Mouse (Mus musculus): ENCODE data around the gene Rps2.

- no peak for TF ChIP-seq CTCF (IDR thresholded peaks at IDR 0.05; ENCODE audit: control insufficient read depth, insufficient read depth, insufficient read length)
- no peak for TF ChIP-seq MAX (IDR thresholded peaks at IDR 0.05)
- no peak for TF ChIP-seq USF1 (IDR thresholded peaks at IDR 0.05; ENCODE audit: low read depth)
These were observed 48.5 kb downstream of the Rps2 start for GRCm38 (mm10) chr17:24766266-24766875.

Measured in C2C12 (cell line).